Mouse (Mus musculus): ENCODE results near the gene Phgr1. TPM values are rescaled to one million over a fixed set of nuclear protein-coding genes. Genes with fewer than 3 reads are reported as not detected.

Phgr1 gene
- polyA plus RNA-seq, 1 experiment from 2014 or later: not detected

GRCm38 (mm10) chr2:118805137-118805536 lies 32.6 kb downstream of the Phgr1 start:
- no peak overlapping the region for H3K9ac ChIP-seq
- H3K9me3 ChIP-seq (ENCODE audit: low read depth, low read length): no peaks in the 10 kb centered on the region
- WGBS: 20% methylated on average over 3 of the region's 3 CpGs
- DNase-seq (no peak), ATAC-seq (ENCODE audit: insufficient read depth) (no peak)
- H3K27ac ChIP-seq (ENCODE audit: low read depth): no peak overlapping the region
- H3K4me3 ChIP-seq (ENCODE audit: low read depth, low read length): no peak overlapping the region
- TF ChIP-seq CTCF (IDR thresholded peaks at IDR 0.05; ENCODE audit: low read depth): no peak
- H3K4me2 ChIP-seq: no peak overlapping the region
- no peaks in the 10 kb centered on the region for H3K36me3 ChIP-seq (ENCODE audit: insufficient read depth)
- no peaks in the 10 kb centered on the region for H3K4me1 ChIP-seq (ENCODE audit: insufficient read depth)
- no peaks in the 10 kb centered on the region for H3K27me3 ChIP-seq (ENCODE audit: insufficient read depth, low read length)

- H3K4me2 ChIP-seq: no peak overlapping the region
- no peaks in the 10 kb centered on the region for H3K36me3 ChIP-seq (ENCODE audit: insufficient read depth)
- TF ChIP-seq CTCF (IDR thresholded peaks at IDR 0.05; ENCODE audit: low read depth): no peak
- H3K27me3 ChIP-seq (ENCODE audit: insufficient read depth, low read length): no peaks in the 10 kb centered on the region
- no peak overlapping the region for H3K9ac ChIP-seq
- ATAC-seq (ENCODE audit: insufficient read depth) (no peak), DNase-seq (no peak)
- no peaks in the 10 kb centered on the region for H3K4me1 ChIP-seq (ENCODE audit: insufficient read depth)
- H3K9me3 ChIP-seq (ENCODE audit: low read depth, low read length): no peaks in the 10 kb centered on the region
- no peak overlapping the region for H3K4me3 ChIP-seq (ENCODE audit: low read depth, low read length)
- H3K27ac ChIP-seq (ENCODE audit: low read depth): no peak overlapping the region
- 24% methylated on average over 3 of the region's 3 CpGs for WGBS
Measured at GRCm38 (mm10) chr2:118805756-118806155, 33.2 kb downstream of the Phgr1 start.

GRCm38 (mm10) chr2:118806860-118807259 lies 34.3 kb downstream of the Phgr1 start:
- Histone ChIP-seq H3K4me3 (ENCODE audit: low read depth, low read length) (no peak overlapping the region), H3K4me1 (ENCODE audit: insufficient read depth) (no peaks in the 10 kb centered on the region), H3K36me3 (ENCODE audit: insufficient read depth) (no peaks in the 10 kb centered on the region), H3K4me2 (no peak overlapping the region), H3K9me3 (ENCODE audit: low read depth, low read length) (no peaks in the 10 kb centered on the region), H3K27me3 (ENCODE audit: insufficient read depth, low read length) (no peaks in the 10 kb centered on the region), H3K27ac (ENCODE audit: low read depth) (no peak overlapping the region), H3K9ac (no peak overlapping the region)
- TF ChIP-seq CTCF (IDR thresholded peaks at IDR 0.05; ENCODE audit: low read depth): no peak
- ATAC-seq (ENCODE audit: insufficient read depth) (no peak), DNase-seq (no peak)
- 52% methylated on average over 4 of the region's 4 CpGs for WGBS

DNA sequence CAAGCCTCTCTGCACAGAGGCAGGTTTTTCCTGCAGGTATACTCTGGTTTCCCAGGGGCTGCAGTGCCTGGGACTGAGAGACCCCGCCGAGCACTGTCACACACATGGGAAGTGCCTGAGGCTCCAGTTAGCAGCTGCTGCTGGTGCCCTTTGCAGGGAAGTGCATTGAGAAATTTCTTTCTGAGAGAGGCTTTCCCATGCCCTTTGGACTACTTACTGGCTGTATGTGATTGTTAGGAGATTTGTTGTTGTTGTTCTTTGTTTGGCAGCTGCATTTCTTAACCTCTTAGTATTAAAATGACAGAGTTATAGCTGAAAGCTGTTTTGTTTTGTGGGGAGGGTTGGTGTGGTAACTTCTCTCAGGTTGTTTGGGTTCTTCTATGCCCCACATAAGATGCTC lies 38.3 kb downstream of the Phgr1 start:
- ATAC-seq (ENCODE audit: insufficient read depth) (no peak), DNase-seq (no peak)
- Histone ChIP-seq H3K4me2 (no peak overlapping the region), H3K4me3 (ENCODE audit: low read depth, low read length) (no peak overlapping the region), H3K27ac (ENCODE audit: low read depth) (no peak overlapping the region), H3K36me3 (ENCODE audit: insufficient read depth) (0 out of 2 replicates have a peak, but pooled peaks cover 8% of the 10 kb centered on the region), H3K27me3 (ENCODE audit: insufficient read depth, low read length) (no peaks in the 10 kb centered on the region), H3K4me1 (ENCODE audit: insufficient read depth) (peaks cover 6% of the 10 kb centered on the region), H3K9ac (no peak overlapping the region), H3K9me3 (ENCODE audit: low read depth, low read length) (no peaks in the 10 kb centered on the region)
- no peak for TF ChIP-seq CTCF (IDR thresholded peaks at IDR 0.05; ENCODE audit: low read depth)
- WGBS: 20% methylated on average over 2 of the region's 2 CpGs

GRCm38 (mm10) chr2:118812724-118813123 lies 40.2 kb downstream of the Phgr1 start:
- no peak overlapping the region for H3K27ac ChIP-seq (ENCODE audit: low read depth)
- ATAC-seq (ENCODE audit: insufficient read depth) (no peak), DNase-seq (no peak)
- WGBS: 62% methylated on average over 1 of the region's 1 CpGs
- H3K4me1 ChIP-seq (ENCODE audit: insufficient read depth): peaks cover 6% of the 10 kb centered on the region
- H3K4me2 ChIP-seq: no peak overlapping the region
- H3K9ac ChIP-seq: no peak overlapping the region
- peaks cover 21% of the 10 kb centered on the region for H3K36me3 ChIP-seq (ENCODE audit: insufficient read depth)
- H3K27me3 ChIP-seq (ENCODE audit: insufficient read depth, low read length): no peaks in the 10 kb centered on the region
- no peak overlapping the region for H3K4me3 ChIP-seq (ENCODE audit: low read depth, low read length)
- no peaks in the 10 kb centered on the region for H3K9me3 ChIP-seq (ENCODE audit: low read depth, low read length)
- TF ChIP-seq CTCF (IDR thresholded peaks at IDR 0.05; ENCODE audit: low read depth): no peak

GRCm38 (mm10) chr2:118813981-118814836 lies 41.6 kb downstream of the Phgr1 start, which contains the start of gene Knstrn:
Gene Knstrn (plus strand): TSS chr2:118814003.
- under 1% methylated on average over 49 of the region's 49 CpGs for WGBS
- Histone ChIP-seq H3K27ac (ENCODE audit: low read depth) (peak within 1 kb of the TSS; percentile 78), H3K4me2 (peak within 1 kb of the TSS; percentile 78), H3K9ac (peak within 1 kb of the TSS; percentile 76), H3K4me3 (ENCODE audit: low read depth, low read length) (peak within 1 kb of the TSS; percentile 74), H3K4me1 (ENCODE audit: insufficient read depth) (peaks cover 6% of the 10 kb centered on the region), H3K36me3 (ENCODE audit: insufficient read depth) (peaks cover 36% of the 10 kb centered on the region), H3K9me3 (ENCODE audit: low read depth, low read length) (no peaks in the 10 kb centered on the region), H3K27me3 (ENCODE audit: insufficient read depth, low read length) (no peaks in the 10 kb centered on the region)
- ATAC-seq (ENCODE audit: insufficient read depth) (peak; percentile 97), DNase-seq (peak; percentile 98)
- TF ChIP-seq CTCF (IDR thresholded peaks at IDR 0.05; ENCODE audit: low read depth): 0 out of 2 replicates have a peak, but pooled peaks have one; percentile 9

GRCm38 (mm10) chr2:118822800-118823199 lies 50.2 kb downstream of the Phgr1 start:
- Histone ChIP-seq H3K36me3 (ENCODE audit: insufficient read depth) (peaks cover 60% of the 10 kb centered on the region), H3K27me3 (ENCODE audit: insufficient read depth, low read length) (no peaks in the 10 kb centered on the region)
- WGBS: 83% methylated on average over 5 of the region's 5 CpGs

More at GRCm38 (mm10) chr2:118822800-118823199, 50.2 kb downstream of the Phgr1 start:
- TF ChIP-seq CTCF (IDR thresholded peaks at IDR 0.05; ENCODE audit: low read depth): no peak
- no peak overlapping the region for H3K9ac ChIP-seq
- H3K4me2 ChIP-seq: no peak overlapping the region
- no peak overlapping the region for H3K27ac ChIP-seq (ENCODE audit: low read depth)
- DNase-seq (no peak), ATAC-seq (ENCODE audit: insufficient read depth) (no peak)
- H3K4me3 ChIP-seq (ENCODE audit: low read depth, low read length): no peak overlapping the region
- no peaks in the 10 kb centered on the region for H3K4me1 ChIP-seq (ENCODE audit: insufficient read depth)
- no peaks in the 10 kb centered on the region for H3K9me3 ChIP-seq (ENCODE audit: low read depth, low read length)
